Mouse (Mus musculus) MEL (cell line): ENCODE results near the gene Sh2d6.

Experiments used
- CTCF ChIP-seq, 3 experiments: IDR thresholded peaks in 2 of 3; conservative IDR thresholded peaks in 1 of 3; 2 replicates each; pipeline ENCODE4 v1.5.1; 2011 to 2012; ENCODE audit warnings: low read length in 3 of 3, low read depth in 2 of 3, mild to moderate bottlenecking in 2 of 3, improper control_type of control experiment in 1 of 3, inconsistent platforms in 1 of 3, mixed read lengths in 1 of 3, moderate library complexity in 1 of 3; ENCODE audit not compliant: control insufficient read depth in 1 of 3, insufficient read depth in 1 of 3, poor library complexity in 1 of 3, severe bottlenecking in 1 of 3
- POLR2A ChIP-seq, 2 experiments: IDR thresholded peaks; 2 replicates each; pipeline ENCODE4 v1.6.1; 2011 to 2012; ENCODE audit warnings: low read length in 2 of 2, mild to moderate bottlenecking in 2 of 2, control low read depth in 1 of 2, improper control_type of control experiment in 1 of 2, low read depth in 1 of 2, moderate library complexity in 1 of 2; ENCODE audit not compliant: control insufficient read depth in 1 of 2, insufficient read depth in 1 of 2, poor library complexity in 1 of 2
- TAL1 ChIP-seq: IDR thresholded peaks from 2 replicates; pipeline ENCODE4 v1.6.1; 2012; ENCODE audit warnings: mild to moderate bottlenecking, inconsistent platforms, low read length, moderate library complexity, mixed read lengths

- TF ChIP-seq TAL1 (no peak), POLR2A (IDR thresholded peaks at IDR 0.05; ENCODE audit: control insufficient read depth in 1 of 2, insufficient read depth in 1 of 2, low read depth in 1 of 2, low read length in 2 of 2, poor library complexity in 1 of 2) (no peak), CTCF (IDR thresholded peaks at IDR 0.05 in 2 of 3, conservative IDR thresholded peaks at IDR 0.05 in 1 of 3; ENCODE audit: control insufficient read depth in 1 of 3, insufficient read depth in 1 of 3, low read depth in 2 of 3, low read length in 3 of 3, poor library complexity in 1 of 3, severe bottlenecking in 1 of 3) (no peak)
These were observed 43.9 kb downstream of the Sh2d6 start for GRCm38 (mm10) chr6:72477621-72478020.
